Mouse (Mus musculus): ENCODE results near the gene Sf3a3. TPM values are rescaled to one million over a fixed set of nuclear protein-coding genes. Genes with fewer than 3 reads are reported as not detected.
A peak's percentile ranks its signal among the peaks of the same experiment; 100 is the strongest.

The Sf3a3 gene
- polyA plus RNA-seq, 1 experiment = 7.2 TPM

- no peak for TF ChIP-seq POLR2A (IDR thresholded peaks at IDR 0.05; ENCODE audit: low read depth, low read length)
- no peak for TF ChIP-seq CTCF (IDR thresholded peaks at IDR 0.05; ENCODE audit: extremely low read depth, insufficient read length, insufficient replicate concordance, low read depth, low read length)
- H3K4me1 ChIP-seq (ENCODE audit: control insufficient read depth, insufficient read depth, insufficient read length, low read length) = peaks cover 10% of the 10 kb centered on the region; the same call in 1 of the 2 replicates
- H3K36me3 ChIP-seq (ENCODE audit: control insufficient read depth, insufficient read depth, low read length) = no peaks in the 10 kb centered on the region
- no peak overlapping the region for H3K4me3 ChIP-seq (ENCODE audit: low read depth, low read length)
- peak overlapping the region; percentile 13; the same call in 1 of the 2 replicates for H3K27ac ChIP-seq (ENCODE audit: insufficient read depth, low read depth, low read length)
- H3K27me3 ChIP-seq (ENCODE audit: control insufficient read depth, insufficient read depth, low read length) = no peaks in the 10 kb centered on the region
- WGBS = 34% methylated on average over 23 of the region's 23 CpGs
Measured at GRCm38 (mm10) chr4:124765802-124766565, 51.4 kb downstream of the Sf3a3 start.

GRCm38 (mm10) chr4:124766566-124766940 is 52.0 kb downstream of the Sf3a3 start:
- Histone ChIP-seq H3K27ac (ENCODE audit: insufficient read depth, low read depth, low read length) (peak overlapping the region; percentile 30), H3K36me3 (ENCODE audit: control insufficient read depth, insufficient read depth, low read length) (no peaks in the 10 kb centered on the region), H3K27me3 (ENCODE audit: control insufficient read depth, insufficient read depth, low read length) (no peaks in the 10 kb centered on the region), H3K4me3 (ENCODE audit: low read depth, low read length) (no peak overlapping the region), H3K4me1 (ENCODE audit: control insufficient read depth, insufficient read depth, insufficient read length, low read length) (peaks cover 10% of the 10 kb centered on the region; the same call in 1 of the 2 replicates)
- TF ChIP-seq POLR2A (IDR thresholded peaks at IDR 0.05; ENCODE audit: low read depth, low read length) = no peak
- no peak for TF ChIP-seq CTCF (IDR thresholded peaks at IDR 0.05; ENCODE audit: extremely low read depth, insufficient read length, insufficient replicate concordance, low read depth, low read length)
- WGBS = 19% methylated on average over 2 of the region's 2 CpGs

- H3K36me3 ChIP-seq (ENCODE audit: control insufficient read depth, insufficient read depth, low read length) = no peaks in the 10 kb centered on the region
- no peak for TF ChIP-seq POLR2A (IDR thresholded peaks at IDR 0.05; ENCODE audit: low read depth, low read length)
- no peak for TF ChIP-seq CTCF (IDR thresholded peaks at IDR 0.05; ENCODE audit: extremely low read depth, insufficient read length, insufficient replicate concordance, low read depth, low read length)
- H3K4me1 ChIP-seq (ENCODE audit: control insufficient read depth, insufficient read depth, insufficient read length, low read length) = peaks cover 26% of the 10 kb centered on the region
- H3K4me3 ChIP-seq (ENCODE audit: low read depth, low read length) = no peak overlapping the region
- 75% methylated on average over 13 of the region's 13 CpGs for WGBS
- no peaks in the 10 kb centered on the region for H3K27me3 ChIP-seq (ENCODE audit: control insufficient read depth, insufficient read depth, low read length)
- no peak overlapping the region for H3K27ac ChIP-seq (ENCODE audit: insufficient read depth, low read depth, low read length)
Measured at GRCm38 (mm10) chr4:124768963-124769591, 54.5 kb downstream of the Sf3a3 start.

- H3K4me1 ChIP-seq (ENCODE audit: control insufficient read depth, insufficient read depth, insufficient read length, low read length) = peaks cover 36% of the 10 kb centered on the region
- no peak overlapping the region for H3K27ac ChIP-seq (ENCODE audit: insufficient read depth, low read depth, low read length)
- no peak overlapping the region for H3K4me3 ChIP-seq (ENCODE audit: low read depth, low read length)
- no peaks in the 10 kb centered on the region for H3K36me3 ChIP-seq (ENCODE audit: control insufficient read depth, insufficient read depth, low read length)
- H3K27me3 ChIP-seq (ENCODE audit: control insufficient read depth, insufficient read depth, low read length) = no peaks in the 10 kb centered on the region
- 49% methylated on average over 5 of the region's 5 CpGs for WGBS
- TF ChIP-seq CTCF (IDR thresholded peaks at IDR 0.05; ENCODE audit: extremely low read depth, insufficient read length, insufficient replicate concordance, low read depth, low read length) (no peak), POLR2A (IDR thresholded peaks at IDR 0.05; ENCODE audit: low read depth, low read length) (no peak)
Measured at GRCm38 (mm10) chr4:124770624-124771023, 56.0 kb downstream of the Sf3a3 start.

- no peak overlapping the region for H3K4me3 ChIP-seq (ENCODE audit: low read depth, low read length)
- WGBS = 15% methylated on average over 4 of the region's 4 CpGs
- H3K27ac ChIP-seq (ENCODE audit: insufficient read depth, low read depth, low read length) = peak overlapping the region; percentile 65
- TF ChIP-seq POLR2A (IDR thresholded peaks at IDR 0.05; ENCODE audit: low read depth, low read length) (no peak), CTCF (IDR thresholded peaks at IDR 0.05; ENCODE audit: extremely low read depth, insufficient read length, insufficient replicate concordance, low read depth, low read length) (no peak)
- no peaks in the 10 kb centered on the region for H3K27me3 ChIP-seq (ENCODE audit: control insufficient read depth, insufficient read depth, low read length)
- H3K4me1 ChIP-seq (ENCODE audit: control insufficient read depth, insufficient read depth, insufficient read length, low read length) = peaks cover 33% of the 10 kb centered on the region
- H3K36me3 ChIP-seq (ENCODE audit: control insufficient read depth, insufficient read depth, low read length) = peaks cover 3% of the 10 kb centered on the region
Measured at GRCm38 (mm10) chr4:124772125-124772524, 57.5 kb downstream of the Sf3a3 start.

GRCm38 (mm10) chr4:124773449-124773848 is 58.9 kb downstream of the Sf3a3 start:
- H3K36me3 ChIP-seq (ENCODE audit: control insufficient read depth, insufficient read depth, low read length) = peaks cover 15% of the 10 kb centered on the region
- H3K27ac ChIP-seq (ENCODE audit: insufficient read depth, low read depth, low read length) = peak overlapping the region; percentile 37; the same call in 1 of the 2 replicates
- no peak overlapping the region for H3K4me3 ChIP-seq (ENCODE audit: low read depth, low read length)
- no peaks in the 10 kb centered on the region for H3K27me3 ChIP-seq (ENCODE audit: control insufficient read depth, insufficient read depth, low read length)
- 55% methylated on average over 2 of the region's 2 CpGs for WGBS
- no peak for TF ChIP-seq CTCF (IDR thresholded peaks at IDR 0.05; ENCODE audit: extremely low read depth, insufficient read length, insufficient replicate concordance, low read depth, low read length)
- TF ChIP-seq POLR2A (IDR thresholded peaks at IDR 0.05; ENCODE audit: low read depth, low read length) = no peak
- peaks cover 33% of the 10 kb centered on the region for H3K4me1 ChIP-seq (ENCODE audit: control insufficient read depth, insufficient read depth, insufficient read length, low read length)

GRCm38 (mm10) chr4:124773995-124774394 is 59.4 kb downstream of the Sf3a3 start:
- WGBS = 91% methylated on average over 6 of the region's 6 CpGs
- Histone ChIP-seq H3K36me3 (ENCODE audit: control insufficient read depth, insufficient read depth, low read length) (peaks cover 17% of the 10 kb centered on the region), H3K4me3 (ENCODE audit: low read depth, low read length) (no peak overlapping the region), H3K27ac (ENCODE audit: insufficient read depth, low read depth, low read length) (peak overlapping the region; percentile 68), H3K4me1 (ENCODE audit: control insufficient read depth, insufficient read depth, insufficient read length, low read length) (peaks cover 33% of the 10 kb centered on the region), H3K27me3 (ENCODE audit: control insufficient read depth, insufficient read depth, low read length) (no peaks in the 10 kb centered on the region)
- TF ChIP-seq POLR2A (IDR thresholded peaks at IDR 0.05; ENCODE audit: low read depth, low read length) (no peak), CTCF (IDR thresholded peaks at IDR 0.05; ENCODE audit: extremely low read depth, insufficient read length, insufficient replicate concordance, low read depth, low read length) (no peak)

Data from small intestine, adult 2 months (tissue).